Mouse (Mus musculus) liver (tissue): ENCODE measurements around the gene Lrpap1.

ENCODE experiments used
- DNase-seq: peaks from one replicate; pipeline ENCODE4 v3.0.0-alpha.2; 2020; ENCODE audit warnings: mixed read lengths

The Lrpap1 gene

GRCm38 (mm10) chr5:35118418-35118817, 12.9 kb upstream of the Lrpap1 start:
- DNase-seq = no peak

DNA sequence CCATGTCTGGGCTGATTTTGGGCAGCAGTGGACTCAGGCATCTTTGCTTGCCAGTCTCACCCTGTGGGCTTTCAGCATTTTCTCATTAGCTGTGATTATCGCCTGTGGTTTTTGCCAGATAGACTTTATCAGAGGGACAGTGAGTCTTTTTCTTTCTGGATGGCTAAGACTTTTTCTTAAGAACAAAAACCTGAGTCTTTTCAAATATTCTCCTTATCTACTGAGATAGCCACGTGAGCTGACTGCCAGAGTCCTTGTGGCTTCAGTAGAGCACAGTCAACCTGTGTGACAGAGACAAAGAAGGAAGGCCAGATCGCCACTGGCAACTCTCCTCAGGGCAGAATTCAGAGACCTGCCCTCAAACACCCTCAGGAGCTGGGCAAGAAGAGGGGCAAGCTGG, 12.1 kb upstream of the Lrpap1 start:
- DNase-seq = no peak

DNA sequence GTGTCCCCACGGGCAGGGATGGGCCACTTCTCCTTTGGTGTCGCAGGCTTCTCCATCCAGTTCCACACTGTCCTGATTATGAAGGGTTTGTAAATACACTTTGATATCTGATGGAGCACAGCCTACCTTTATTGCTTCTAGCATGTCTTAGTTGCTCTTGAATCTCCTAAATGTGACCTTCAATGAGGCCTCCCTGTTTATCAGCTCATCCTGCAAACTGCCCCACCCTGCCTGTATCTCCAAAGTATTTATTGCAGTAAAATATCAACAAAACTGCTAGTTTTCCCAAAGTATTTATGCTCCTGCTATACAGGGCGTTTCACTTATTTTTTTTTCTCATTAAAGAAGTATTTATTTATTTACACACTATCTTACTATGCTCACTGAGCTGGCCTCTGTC, 10.4 kb upstream of the Lrpap1 start:
- DNase-seq = no peak

GRCm38 (mm10) chr5:35112444-35112843, 6.9 kb upstream of the Lrpap1 start:
- no peak for DNase-seq

GRCm38 (mm10) chr5:35105922-35106298, 344 bp upstream of the Lrpap1 start:
- no peak for DNase-seq

- no peak for DNase-seq
Observed at GRCm38 (mm10) chr5:35104183-35104959, 1.2 kb downstream of the Lrpap1 start.

GRCm38 (mm10) chr5:35103528-35103927, 2.0 kb downstream of the Lrpap1 start:
- peak; percentile 50 for DNase-seq

GRCm38 (mm10) chr5:35103086-35103485, 2.5 kb downstream of the Lrpap1 start:
- DNase-seq = no peak

DNA sequence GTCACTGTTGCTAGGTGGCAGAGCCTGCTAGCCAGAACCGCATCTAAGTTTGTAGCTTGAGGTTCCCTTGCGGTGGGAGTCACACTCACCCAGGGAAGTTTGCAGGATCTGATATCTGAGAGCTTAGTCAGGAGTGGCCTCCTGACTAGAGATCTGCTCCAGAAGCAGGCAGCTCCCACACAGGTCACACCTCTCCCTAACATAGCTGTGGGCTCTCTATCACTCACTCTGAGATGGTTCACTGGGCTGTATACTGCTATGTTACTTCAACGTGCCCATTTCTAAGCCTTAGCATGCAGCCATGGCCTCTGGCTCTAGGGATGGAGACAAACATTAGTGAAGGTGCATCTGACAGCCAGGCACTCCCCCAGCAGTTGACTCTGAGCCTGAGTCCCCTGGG, 13.9 kb downstream of the Lrpap1 start:
- DNase-seq = no peak

DNA sequence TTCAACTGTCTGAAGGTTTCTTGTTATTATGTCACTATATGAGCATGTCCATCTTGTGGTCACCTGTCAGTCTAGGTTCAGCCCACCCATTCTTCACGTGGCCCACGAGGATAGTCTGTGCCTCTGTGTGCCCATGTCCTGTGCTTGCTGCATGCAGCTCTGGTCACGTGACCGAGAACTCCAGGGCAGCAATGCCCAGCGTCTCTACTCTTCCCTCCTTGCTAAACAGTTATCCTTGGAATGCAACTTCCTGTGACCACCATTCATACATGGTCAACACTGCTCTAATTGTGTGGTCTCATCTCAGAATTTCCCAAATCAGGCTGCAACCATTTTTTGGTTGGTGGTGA, 16.0 kb downstream of the Lrpap1 start:
- no peak for DNase-seq

GRCm38 (mm10) chr5:35088785-35089613, 16.6 kb downstream of the Lrpap1 start:
- peak; percentile 83 for DNase-seq

DNA sequence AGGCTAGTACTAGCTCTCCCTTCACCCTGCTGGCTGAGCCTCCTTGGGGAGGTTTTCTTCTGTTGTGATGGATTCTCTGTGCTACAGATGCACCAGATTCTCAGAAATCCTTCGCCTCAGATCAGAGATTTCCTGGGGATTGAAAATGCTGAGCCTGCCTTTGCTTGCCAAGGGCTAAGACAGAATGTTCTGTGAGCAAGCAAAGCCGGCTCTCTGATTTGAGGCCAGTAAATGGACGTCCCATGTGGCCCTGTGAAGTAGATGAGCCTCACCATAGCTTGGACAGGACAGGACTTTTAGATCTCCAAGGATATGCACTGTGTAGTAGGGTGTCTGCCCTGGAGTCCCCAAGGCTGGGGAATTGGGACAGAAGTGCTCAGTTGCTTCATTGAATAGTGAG, 20.7 kb downstream of the Lrpap1 start:
- DNase-seq = no peak

GRCm38 (mm10) chr5:35079101-35079500, 26.5 kb downstream of the Lrpap1 start:
- DNase-seq = no peak

GRCm38 (mm10) chr5:35076369-35076768, 29.2 kb downstream of the Lrpap1 start:
- no peak for DNase-seq

DNA sequence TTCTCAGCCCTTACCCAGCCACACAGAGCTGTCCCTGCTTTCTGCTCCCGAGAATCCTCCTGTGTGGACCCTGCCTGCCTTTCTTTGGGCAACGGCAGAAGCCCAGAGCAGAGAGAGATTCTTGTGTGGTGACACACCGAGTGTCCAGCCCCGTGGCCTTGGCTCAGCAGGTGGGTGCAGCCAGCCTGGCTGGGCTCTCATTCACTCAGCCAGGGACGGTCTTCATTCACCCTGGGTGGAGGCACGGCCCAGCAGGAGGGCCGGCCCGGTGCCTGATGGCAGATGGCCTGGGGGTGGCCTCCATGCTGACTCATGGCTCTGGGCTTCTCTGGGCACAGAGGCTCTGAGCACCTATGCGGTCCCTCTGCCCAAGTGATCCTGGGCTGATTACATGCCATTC, 31.6 kb downstream of the Lrpap1 start:
- DNase-seq = no peak

DNA sequence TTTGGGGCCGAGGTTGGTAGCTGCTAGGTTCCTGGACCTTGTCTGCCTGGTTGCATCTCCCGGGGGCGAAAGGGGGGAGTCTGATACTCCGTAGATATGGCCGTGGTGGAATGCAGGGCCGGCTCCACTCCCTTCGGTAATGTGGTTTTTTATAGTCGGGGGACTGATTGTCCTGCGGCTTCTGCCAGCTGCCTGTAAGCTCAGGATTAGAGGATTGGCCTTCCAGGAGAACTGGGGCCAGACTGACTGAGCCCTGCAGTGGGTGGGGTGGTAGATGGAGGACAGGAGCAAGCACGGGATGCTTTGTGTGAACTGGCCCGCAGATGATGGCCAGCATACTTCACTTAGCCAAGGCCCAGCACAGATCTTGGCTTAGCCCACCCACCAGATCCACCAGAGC, 32.3 kb downstream of the Lrpap1 start:
- no peak for DNase-seq

GRCm38 (mm10) chr5:35071855-35072254, 33.7 kb downstream of the Lrpap1 start:
- DNase-seq = no peak

GRCm38 (mm10) chr5:35070953-35071352, 34.6 kb downstream of the Lrpap1 start:
- DNase-seq = no peak

DNA sequence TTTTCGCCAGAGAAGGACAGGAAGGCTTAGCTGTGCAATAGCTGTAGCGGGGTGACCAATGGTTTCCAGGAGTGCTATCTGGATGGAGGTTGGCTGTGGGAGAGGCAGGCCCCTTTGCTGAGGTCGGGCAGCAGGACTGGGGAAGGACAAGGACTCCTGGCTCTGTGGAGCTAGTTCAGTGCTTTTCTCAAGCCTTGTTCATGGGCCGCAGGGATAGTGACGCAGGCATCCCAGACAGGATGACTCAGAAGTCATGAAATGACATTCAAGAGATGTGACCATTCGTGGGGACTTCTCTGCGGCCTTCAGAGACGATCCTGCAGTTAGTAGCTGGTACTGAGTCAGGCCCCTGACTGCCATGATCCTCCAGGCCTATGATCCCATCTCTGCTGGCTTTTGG, 35.3 kb downstream of the Lrpap1 start:
- DNase-seq = no peak

DNA sequence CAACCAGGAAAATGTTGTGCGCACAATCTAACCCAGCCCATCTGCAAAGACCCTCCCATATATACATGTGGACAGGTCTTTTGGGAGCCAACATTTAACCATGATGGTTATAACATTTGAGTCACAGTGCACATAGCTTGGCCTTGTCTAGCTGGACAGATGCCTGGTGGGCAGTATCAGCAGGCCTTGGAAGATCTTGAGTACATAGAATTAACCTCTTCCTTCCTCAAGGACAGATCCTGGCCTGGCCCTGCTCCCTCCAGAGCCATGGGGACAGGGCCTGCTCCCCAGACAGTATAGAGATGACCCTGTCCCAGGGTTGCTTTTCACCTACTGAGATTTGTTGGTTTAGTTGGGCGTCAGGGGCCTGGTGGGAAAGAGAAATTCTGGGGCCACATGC, 35.7 kb downstream of the Lrpap1 start:
- no peak for DNase-seq

- no peak for DNase-seq
Observed at GRCm38 (mm10) chr5:35060098-35060497, 45.5 kb downstream of the Lrpap1 start.

DNA sequence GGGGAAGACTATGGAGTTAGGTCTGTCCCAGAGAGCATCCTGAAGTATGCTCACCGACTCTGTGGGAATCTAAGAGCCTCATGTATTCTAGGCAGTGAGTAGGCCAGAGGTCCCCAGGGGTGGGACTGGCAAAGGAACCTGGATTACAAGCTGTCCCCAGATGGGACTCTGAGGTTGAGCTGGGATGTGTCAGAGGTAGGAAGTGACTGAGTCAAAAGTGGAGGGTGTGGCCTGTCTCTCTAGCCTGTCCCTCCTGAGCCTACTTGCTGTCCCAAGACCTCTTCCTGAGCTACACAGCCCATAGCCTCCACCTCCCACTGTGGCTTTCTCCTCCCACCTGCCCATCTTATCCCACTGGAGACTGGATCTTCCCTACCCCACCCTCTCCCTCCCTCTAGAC, 47.4 kb downstream of the Lrpap1 start:
- no peak for DNase-seq

DNA sequence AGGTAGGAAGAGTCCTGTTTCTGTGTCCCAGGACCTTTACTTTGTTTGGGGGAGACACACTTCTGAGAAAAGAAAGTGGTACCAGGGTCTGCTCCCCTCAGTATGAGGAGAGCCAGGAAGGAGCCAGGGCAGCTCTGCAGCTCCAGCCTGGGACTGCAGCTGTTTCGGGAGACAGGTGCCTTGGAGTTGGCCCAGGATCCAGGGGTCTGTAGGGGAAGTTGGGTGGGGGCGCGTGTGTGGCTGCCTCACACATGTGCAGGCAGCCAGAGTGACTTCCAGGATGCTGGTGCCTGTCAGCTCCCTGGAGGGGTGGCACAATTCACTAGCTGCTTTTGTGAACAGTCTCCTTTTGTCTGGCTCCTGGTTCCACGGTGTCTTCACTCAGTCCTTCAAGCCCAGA, 48.0 kb downstream of the Lrpap1 start:
- no peak for DNase-seq
